Mouse (Mus musculus): ENCODE data around the gene Med27.

Med27 gene

GRCm38 (mm10) chr2:29436376-29436775 lies 89.8 kb downstream of the Med27 start:
- no peak for DNase-seq (ENCODE audit: low read depth, low spot score)

GRCm38 (mm10) chr2:29437111-29437510 lies 90.5 kb downstream of the Med27 start:
- no peak for DNase-seq (ENCODE audit: low read depth, low spot score)

- no peak for DNase-seq (ENCODE audit: low read depth, low spot score)
Measured at GRCm38 (mm10) chr2:29437861-29438529, 91.4 kb downstream of the Med27 start.

DNA sequence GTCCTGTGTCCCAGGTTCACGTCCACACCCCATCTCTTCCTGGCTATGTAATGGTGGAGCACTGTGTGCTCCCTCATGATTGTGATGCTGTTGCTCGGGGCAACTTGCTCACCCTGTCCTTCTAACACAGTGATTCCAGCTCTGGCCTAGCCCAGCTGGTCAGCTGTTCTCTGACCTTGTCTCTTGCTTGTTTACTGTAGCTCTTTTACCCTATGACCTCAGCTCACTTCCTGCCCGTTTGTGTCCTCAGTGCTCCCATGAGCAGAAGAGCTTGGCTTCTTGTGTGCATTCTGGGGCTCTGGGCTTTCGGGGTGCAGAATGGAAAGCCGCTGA lies 91.9 kb downstream of the Med27 start:
- no peak for DNase-seq (ENCODE audit: low read depth, low spot score)

DNA sequence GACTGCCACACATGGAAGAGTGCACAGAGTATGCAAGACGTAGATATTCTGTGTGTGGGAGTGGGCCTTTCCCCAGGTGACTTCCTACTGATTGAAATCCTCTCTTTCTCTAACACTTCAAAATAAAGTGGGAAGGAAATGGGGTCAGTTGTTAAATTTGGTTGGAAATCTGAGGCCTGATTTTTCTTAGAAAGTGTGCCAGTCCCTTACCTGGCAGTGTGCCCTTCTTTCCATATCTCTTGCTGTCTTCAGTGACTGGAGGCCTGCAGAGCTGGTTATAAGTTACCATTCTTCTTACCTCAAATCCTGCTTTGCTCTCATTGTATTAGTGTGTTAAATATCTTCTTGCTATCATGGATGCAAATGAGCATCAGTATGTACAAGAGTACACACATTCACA lies 92.4 kb downstream of the Med27 start:
- no peak for DNase-seq (ENCODE audit: low read depth, low spot score)

DNA sequence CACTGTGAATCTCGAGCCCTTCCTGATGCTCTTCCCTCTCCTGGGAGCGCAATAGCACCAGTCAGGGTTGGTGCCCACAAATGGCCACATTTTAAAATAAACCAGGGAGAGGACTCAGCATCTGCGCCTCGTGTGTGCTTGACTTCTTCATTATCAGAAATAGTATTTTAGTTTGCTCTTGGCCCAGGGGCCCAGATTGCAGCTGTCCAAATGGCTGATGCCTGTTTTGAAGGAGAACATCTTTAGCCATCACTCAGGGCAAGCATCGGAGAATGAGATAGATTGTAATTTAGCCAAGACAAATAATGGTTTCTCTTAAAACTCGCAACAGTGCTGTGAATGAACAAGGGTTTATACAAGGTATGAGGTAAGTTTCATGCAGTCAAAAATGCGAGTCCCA lies 92.8 kb downstream of the Med27 start:
- no peak for DNase-seq (ENCODE audit: low read depth, low spot score)

GRCm38 (mm10) chr2:29439857-29440502 lies 93.4 kb downstream of the Med27 start:
- no peak for DNase-seq (ENCODE audit: low read depth, low spot score)

- DNase-seq (ENCODE audit: low read depth, low spot score): no peak
Measured at GRCm38 (mm10) chr2:29442275-29442674, 95.7 kb downstream of the Med27 start.

GRCm38 (mm10) chr2:29443626-29444217 lies 97.1 kb downstream of the Med27 start:
- no peak for DNase-seq (ENCODE audit: low read depth, low spot score)

GRCm38 (mm10) chr2:29448476-29449002 lies 101.9 kb downstream of the Med27 start:
- no peak for DNase-seq (ENCODE audit: low read depth, low spot score)

DNA sequence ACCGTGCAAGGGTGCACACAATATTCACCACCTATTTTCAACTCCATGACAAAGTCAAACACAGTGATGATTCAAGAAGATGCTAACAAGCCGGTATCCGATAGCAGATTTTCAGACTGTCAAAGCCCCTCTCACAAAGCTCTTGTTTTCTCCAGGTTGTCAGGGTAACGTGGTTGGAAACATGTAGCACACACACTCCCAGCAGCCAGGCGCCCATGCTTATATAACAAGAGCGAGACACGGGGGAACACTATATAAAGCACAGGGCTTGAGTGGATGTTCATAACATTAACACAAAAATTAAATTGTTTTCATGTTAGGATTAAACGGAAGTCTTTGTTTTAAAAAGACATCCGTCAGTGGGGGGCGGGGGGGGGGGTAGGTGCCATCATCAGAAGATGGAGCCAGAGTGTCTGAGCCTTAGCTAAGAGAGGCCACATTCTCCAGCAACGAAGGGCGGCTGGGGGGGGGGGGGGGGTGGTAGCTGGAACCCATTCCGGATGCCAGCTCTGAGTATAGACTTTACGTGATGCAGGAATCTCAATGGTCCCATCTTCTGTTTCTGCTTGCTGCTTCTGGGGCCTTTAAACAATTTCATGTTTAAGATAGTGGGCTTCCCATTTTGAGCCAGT lies 104.9 kb downstream of the Med27 start:
- DNase-seq (ENCODE audit: low read depth, low spot score): no peak

DNA sequence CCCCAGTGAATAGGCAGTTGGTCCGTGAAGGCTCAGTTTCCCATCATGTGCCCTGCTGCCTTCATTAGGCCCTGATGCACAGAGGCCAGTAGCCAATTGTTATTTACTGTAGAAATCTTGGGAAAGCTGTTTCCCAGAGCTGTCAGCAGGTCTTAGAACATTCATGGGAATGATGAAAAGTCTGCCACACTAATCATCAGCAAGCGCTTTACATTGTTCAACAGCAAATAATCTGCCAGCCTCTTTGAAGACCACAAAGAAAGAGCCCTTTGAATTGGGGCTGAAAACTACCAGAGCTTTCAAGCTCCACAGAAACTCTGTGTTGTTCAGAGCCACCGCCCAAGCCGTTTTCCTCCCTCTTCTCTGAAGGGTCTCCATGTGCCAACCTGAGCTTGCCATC lies 106.8 kb downstream of the Med27 start:
- DNase-seq (ENCODE audit: low read depth, low spot score): no peak

- no peak for DNase-seq (ENCODE audit: low read depth, low spot score)
Measured at GRCm38 (mm10) chr2:29456631-29457320, 110.2 kb downstream of the Med27 start.

GRCm38 (mm10) chr2:29457677-29458076 lies 111.1 kb downstream of the Med27 start:
- DNase-seq (ENCODE audit: low read depth, low spot score): no peak

DNA sequence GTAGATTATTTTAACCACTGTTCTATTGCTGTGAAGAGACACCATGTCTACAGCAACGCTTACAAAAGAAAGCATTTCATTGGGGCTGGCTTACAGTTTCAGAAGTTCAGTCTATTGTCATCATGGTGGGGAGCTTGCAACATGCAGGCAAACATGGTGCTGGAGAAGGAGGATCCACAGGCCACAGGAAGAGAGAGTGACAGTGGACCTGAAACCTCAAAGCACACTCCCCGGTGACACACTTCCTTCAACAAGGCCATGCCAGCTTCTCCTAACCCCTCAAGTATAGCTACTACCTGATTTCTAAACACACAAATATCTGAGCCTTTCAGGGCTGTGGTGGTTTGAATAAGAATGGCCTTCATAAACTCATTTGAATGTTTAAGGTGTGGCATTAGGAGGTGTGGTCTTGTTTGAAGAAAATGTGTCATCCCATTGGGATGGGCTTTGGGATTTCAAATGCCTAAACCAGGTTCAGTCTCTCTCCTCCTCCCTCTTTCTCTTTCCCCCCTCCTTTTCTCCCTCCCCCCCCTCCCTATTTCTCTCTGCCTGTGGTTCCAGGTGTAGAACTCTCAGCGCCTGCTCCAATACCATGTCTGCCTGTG lies 111.8 kb downstream of the Med27 start:
- no peak for DNase-seq (ENCODE audit: low read depth, low spot score)

GRCm38 (mm10) chr2:29459648-29460047 lies 113.0 kb downstream of the Med27 start:
- no peak for DNase-seq (ENCODE audit: low read depth, low spot score)

DNA sequence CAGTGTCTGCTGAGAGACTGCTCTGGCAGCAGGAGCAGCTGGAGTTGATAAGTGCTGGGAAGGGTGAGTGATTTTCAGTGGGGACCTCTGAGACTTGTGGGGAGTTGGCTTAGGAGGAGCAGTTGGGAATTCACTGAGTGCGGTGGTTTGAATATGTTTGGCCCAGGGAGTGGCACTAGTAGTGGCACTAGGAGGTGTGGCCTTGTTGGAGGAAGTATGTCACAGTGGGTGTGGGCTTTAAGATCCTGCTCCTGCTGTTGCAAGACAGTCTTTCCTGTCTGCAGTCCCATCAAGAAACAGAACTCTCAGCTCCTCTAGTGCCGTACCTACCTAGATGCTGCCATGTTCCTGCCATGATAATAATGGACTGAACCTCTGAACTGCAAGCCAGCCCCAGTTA lies 115.2 kb downstream of the Med27 start:
- no peak for DNase-seq (ENCODE audit: low read depth, low spot score)

GRCm38 (mm10) chr2:29463039-29463585 lies 116.5 kb downstream of the Med27 start:
- DNase-seq (ENCODE audit: low read depth, low spot score): no peak

GRCm38 (mm10) chr2:29464851-29465648 lies 118.4 kb downstream of the Med27 start:
- DNase-seq (ENCODE audit: low read depth, low spot score): no peak

GRCm38 (mm10) chr2:29465649-29466137 lies 119.1 kb downstream of the Med27 start:
- no peak for DNase-seq (ENCODE audit: low read depth, low spot score)
